Mouse (Mus musculus): ENCODE measurements at regions not wholly inside any gene's neighbourhood (a gene's known extent, or its start where the extent isn't known, plus 50 kb on each side); places are given as distances from the start of the nearest gene placed in this dataset.

DNA sequence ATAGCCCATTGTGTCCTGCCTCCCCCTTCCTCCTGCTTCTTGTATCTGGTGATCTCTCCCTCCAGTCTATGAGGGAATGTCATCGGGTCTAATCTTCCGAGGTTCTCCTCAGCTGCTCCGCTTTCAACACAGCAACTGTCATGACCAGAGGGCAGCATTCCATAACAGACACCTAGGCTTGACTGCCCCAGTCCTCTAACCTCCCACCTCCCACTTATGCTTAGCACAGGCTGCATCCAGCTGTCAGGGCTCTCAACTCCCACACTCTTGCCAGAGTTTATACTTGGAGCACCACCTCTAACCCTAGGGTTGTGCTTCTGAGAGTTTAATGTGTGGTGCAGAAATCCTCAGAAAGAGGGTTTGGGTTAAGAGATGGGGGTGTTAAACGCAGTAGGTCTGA lies 137.9 kb upstream of the Rbms1 start:
- no peak for DNase-seq (ENCODE audit: inconsistent ontology term)

DNA sequence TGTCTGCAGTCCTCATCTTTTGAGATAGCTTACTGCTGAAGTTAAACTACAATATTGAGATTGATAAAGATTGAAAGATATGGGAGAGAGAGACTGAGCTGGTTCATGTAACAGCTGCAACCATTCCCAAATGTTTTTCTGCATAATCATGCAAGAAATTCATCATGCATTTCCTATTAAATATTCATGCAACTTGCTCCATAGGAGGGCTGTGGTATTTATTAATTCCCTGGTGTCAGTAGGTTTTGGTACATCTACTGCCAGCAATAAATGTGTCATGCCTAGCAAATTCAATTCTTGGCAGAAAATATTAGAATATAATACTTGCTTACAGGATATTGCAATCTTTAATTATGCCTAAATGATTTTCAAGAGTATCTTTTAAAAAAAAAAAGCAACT lies 125.5 kb upstream of the Rbms1 start:
- peak; percentile 5 for DNase-seq (ENCODE audit: inconsistent ontology term)

DNA sequence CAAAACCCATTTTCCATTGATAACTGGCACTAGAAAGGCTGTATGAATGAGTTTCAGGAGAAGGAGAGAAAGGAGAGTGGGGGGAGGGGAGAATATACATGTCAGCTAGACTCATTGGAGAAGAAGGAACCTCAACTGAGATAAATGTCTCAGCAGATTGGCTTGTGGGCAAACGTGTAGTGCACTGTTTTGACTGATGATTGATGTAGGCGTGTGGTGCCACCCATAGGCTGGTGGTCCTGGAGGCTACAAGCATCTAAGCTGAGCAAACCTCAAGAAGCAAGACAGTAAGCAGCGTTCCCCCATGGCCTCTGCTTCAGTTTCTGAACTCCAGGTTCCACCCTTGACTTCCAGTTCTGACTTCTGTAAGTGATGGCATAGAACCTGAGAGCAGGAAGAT lies 121.8 kb upstream of the Rbms1 start:
- no peak for DNase-seq (ENCODE audit: inconsistent ontology term)

DNA sequence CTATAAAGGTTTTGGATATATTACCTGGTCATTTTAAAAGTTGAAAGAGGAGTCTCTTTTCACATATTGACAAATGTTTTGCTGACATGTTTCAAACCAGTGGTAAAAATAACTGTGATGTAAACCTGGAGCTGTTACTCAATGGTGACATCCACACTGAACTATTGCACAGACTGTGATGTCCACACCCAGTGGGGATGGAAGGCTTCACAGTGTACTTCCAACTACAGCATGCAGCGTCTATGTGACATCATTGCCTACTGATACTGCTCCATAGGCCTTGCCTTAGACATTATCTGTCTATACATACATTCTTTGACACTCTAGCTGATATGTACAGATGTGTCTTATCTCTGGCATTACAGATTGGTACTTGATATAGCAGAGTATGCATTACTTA lies 120.1 kb upstream of the Rbms1 start:
- no peak for DNase-seq (ENCODE audit: inconsistent ontology term)

DNA sequence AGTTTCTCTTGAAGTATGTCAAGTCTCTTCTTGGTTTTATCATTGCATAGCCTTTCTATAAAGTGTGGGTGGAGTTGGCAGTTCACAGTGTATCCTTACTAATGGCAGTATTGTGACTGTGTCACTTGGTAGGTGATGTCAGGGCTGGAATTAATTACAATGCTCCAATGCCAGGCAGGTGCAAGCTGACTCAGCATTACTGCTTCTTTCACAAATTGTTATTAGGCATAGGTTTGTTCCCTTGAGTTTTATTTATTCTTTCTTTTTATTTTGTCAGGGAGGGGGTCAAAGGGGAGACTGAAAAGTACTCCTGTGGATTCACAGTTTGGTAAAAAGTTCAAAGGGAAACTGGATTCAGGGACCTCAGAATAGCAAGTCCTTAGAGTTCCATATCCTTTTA lies 119.6 kb upstream of the Rbms1 start:
- DNase-seq (ENCODE audit: inconsistent ontology term) = no peak

DNA sequence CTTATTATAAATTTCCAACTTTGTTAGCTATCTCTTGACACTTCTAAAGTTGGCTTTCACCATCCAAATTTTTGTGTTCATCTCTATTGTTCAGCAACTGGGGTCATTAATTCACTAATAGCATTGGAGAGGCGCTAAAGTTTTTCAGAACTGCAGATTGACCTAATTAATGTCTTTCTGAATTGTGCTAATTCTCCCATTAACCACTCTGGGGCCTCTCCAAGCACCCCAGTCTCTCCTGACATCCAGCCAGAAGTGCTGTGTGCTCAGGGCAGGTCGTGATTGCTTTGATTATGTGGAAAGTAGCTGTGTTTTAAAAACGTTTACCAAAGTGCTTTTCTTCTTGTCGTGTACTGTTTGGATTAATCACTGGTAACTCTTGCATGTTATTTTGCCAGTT lies 117.0 kb upstream of the Rbms1 start:
- peak; percentile 71 for DNase-seq (ENCODE audit: inconsistent ontology term)

DNA sequence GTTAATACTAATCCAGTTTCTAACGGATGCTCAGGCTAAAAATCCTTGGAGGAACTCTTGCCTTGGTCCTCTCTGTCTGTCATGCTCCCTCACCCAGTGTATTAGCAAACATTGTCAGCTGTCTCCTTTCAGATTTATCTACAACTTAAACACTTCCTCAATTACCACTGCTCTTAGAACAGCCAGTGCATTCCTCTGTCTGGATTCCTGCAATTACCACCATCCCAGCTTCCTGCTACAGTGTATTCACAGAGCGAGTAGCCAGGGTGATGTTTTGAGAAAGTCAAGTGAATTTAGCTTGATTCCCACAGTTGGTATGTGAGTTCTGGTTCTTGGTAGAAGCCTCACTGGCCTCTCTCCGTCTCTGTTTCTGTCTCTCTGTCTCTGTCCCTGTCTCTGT lies 108.0 kb upstream of the Rbms1 start:
- DNase-seq (ENCODE audit: inconsistent ontology term) = peak; percentile 28

DNA sequence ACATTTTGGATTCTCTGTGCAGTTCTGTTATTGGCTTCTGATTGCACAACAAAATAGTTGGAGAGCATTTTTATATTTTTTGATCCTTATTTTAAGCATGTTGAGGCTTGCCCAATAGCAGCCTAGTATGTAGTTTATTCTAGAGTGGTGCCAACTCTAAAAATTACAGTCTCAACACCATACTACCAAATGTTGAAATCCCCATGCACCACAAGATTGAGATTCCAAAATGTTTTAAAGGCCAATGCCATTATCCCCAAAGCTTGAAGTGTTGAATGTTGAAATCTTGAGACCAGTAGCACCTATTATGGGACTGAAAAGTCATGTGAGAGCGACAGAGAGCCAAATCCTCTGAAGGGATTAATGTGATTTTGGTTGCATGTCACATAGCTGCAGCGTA lies 104.9 kb upstream of the Rbms1 start:
- DNase-seq (ENCODE audit: inconsistent ontology term) = no peak

DNA sequence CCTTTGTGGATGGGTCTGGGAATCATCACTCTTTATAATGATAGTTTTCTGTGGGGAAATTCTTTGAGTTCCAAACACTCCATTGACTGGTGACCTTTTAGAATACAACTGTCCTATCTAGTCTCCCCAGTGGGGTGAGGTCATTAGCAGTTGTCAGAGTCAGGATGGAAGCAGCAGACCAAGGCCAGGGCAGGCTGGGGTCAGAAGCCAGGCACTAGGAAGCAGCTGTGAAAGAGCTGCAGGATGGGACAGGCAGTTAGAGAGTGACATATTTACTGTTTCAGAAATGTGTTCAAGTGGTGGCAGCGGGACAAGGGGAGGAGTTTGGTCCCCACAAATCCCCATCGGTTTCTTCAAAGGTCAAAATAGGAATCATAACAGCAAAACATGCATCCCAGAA lies 99.1 kb upstream of the Rbms1 start:
- DNase-seq (ENCODE audit: inconsistent ontology term) = peak; percentile 23

DNA sequence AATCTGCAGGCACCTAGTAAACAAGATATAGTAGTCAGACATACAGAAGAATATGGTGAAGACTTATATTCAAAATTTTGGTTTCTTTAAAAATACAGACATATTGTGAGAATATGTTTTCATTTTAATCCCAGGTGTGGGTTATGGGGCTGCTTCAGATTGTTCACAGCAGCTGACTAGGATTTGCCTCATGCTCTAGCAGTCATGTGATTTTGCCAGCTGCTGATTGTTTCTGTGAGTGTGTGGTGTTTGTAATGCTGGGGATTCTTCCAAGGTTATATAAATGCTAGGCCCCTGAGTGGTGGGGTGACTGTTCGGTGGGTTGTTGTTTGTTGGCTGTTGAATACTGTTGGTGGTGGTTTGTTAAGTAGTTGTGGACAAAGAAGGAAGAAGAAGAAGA lies 97.9 kb upstream of the Rbms1 start:
- no peak for DNase-seq (ENCODE audit: inconsistent ontology term)

DNA sequence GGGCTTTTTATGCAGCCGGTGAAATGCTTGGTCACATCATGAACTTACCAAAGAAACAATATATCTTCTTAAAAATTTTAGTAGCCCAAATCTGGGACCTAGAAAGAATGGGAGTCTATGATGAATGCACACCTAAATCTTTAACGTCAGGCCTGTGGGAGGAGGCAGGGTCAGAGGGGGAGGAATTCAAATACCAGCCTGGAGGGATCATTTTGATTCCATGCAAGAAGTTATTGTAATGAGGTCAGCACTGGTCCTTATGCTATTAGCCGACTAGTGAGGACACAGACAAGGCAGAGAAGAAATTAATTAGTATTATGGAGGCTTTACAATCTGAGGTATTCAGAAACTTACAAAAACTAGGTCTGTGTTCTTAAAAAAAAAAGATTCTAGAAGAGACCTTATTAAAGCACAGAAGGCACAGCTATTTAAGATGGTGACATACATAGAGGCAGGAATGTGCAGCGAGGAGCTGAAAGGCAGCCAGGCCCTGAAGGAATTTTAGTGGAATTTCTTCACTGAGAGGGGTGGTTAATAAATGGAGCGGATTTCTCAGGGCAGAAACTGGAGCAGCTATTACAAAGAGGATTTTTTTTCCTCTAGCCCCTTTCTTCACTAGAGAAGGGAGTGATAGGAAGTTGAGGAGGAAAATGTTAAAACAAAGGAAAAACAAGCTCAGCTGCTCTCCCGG lies 95.7 kb upstream of the Rbms1 start:
- DNase-seq (ENCODE audit: inconsistent ontology term) = peak; percentile 83

DNA sequence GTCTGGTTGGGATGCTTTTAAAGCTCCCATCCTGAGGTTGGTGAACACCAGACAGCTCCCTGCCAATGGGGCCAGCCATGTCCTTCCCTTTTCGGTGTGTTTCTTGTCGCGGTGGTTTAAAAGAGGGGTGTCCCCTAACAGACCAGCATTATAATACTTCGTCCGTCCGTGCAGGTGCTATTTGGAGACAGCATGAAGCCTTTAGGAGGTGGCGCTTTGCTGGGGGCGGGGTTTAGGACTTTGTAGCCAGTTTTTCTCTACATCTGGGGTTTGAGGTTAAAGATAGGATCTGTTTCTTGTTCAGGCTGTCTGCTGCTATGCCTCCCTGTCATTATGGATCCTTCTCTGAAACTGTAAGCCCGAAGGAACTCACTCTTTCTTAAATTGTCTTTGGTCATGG lies 89.3 kb upstream of the Rbms1 start:
- no peak for DNase-seq (ENCODE audit: inconsistent ontology term)

DNA sequence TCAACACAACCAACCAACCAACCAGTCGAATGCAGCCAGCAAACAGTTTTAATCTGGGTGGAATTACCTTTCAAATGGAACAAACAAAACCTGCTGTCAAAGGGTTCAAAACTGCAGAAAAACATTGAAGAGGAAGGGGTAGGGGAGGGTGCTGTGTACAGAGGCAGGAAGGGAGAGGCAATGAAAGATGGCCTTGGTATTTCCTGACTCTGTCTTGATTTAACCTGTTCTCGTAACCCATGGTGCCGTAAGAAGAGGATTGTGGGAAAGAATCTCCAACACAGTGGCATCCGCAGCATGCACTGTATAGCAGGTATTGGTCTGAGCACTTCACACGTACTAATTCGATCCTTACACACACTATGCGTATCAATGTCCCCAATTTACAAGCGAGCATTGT lies 88.8 kb upstream of the Rbms1 start:
- DNase-seq (ENCODE audit: inconsistent ontology term) = no peak

DNA sequence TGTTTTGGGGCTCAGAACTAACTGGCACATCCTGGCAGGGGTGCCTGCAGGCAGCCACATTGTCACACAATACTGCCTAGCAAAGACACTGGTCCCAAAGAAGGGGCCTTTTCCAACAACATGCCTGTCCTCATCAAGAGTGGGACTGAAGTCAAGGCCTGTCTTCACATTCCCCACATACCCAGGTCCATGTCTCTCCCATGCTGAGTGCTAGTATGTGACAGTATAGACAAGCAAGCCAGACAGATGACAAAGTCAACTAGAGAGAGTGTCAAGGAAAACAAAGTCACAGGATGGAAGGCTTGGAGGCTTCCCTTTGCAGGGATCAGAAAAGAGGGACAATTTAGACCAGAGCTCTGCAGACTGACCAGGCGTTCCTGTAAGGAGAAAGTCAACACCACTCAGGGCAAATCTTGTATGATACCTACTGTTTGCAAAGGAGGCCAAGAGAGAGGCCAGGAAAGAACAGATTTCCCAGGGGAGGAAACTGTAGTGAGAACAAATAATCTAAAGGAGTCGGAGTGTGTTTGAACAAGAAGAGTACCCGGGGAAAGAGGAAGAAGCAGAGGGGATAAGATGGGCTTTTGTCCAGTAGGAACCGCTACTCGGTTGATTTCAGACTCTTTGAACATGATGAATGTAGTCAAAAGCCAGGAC lies 83.2 kb upstream of the Rbms1 start:
- DNase-seq (ENCODE audit: inconsistent ontology term) = no peak

DNA sequence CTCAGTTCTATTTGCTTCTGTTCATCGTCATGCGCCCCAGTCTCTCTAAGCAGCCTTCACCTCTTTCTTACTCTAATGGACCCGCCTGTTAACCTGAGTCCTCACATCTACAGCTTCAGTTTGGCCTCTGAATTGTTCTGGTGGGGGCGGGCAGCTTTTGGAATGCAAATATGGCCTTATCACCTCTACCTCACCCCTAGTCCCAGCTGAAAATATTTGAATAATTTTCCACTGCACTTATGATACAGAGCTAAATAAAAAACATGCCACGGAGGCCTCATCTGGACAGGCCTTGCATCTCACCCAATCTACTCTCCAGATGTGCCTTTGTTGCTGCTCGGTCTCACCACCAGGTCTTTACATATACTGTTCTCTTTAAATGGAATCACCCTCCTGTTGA lies 82.5 kb upstream of the Rbms1 start:
- no peak for DNase-seq (ENCODE audit: inconsistent ontology term)

DNA sequence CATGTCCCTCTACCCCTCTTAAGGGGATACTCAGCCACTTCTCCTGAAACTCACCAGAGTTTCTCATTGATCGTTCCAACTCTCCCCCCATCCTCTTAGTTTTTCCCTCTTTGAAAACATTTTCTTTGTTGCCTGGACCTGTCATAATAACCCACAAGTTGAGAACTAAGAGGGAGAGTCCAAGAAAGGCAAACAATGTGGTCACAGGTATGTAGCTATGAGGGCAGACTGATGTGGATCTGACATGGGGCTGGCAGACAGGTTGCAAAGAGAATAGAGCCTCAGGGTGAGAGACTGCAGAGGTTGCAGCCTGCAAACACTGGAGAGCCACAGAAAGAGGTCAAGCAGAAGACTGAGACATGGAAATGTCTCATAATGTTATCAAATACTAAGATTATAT lies 69.9 kb upstream of the Rbms1 start:
- DNase-seq (ENCODE audit: inconsistent ontology term) = no peak

DNA sequence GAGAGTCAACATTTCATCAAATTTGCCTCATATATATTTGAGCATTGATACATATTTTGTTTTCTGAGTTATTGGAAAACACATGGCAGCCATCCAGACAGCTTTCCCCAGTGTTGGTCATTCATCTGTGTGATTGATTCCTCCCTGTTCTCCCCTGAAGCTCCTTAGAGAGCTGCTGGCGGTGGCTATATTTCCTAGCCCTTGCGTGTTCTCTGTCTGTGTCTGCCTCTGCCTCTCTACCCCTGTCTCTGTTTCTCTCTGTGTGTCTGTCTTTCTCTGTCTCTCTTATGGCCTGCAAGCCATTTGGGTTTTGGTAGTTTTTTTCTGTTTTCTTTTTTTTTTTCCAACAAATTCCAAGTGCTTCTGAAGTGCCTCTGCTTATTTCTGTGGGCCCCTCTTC lies 66.7 kb upstream of the Rbms1 start:
- DNase-seq (ENCODE audit: inconsistent ontology term) = no peak

DNA sequence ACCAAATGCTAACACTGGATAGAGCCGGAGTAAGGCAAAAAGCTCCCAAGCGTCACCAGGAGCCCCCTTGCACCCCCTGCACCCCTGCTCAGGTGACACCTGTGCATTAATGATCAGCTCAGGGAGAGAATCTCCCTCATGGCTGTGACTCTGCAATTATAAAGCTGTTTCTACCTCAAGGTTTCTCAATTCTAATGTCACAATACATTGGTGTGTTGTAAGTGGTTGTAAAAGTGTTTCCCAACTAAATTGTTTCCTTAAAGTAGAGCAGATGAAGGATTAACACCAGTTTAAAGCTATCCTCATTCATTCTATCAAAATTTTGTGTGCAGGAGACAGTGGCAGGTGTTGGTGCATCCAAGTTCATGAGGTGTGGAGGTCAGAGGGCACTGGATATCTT lies 65.6 kb upstream of the Rbms1 start:
- no peak for DNase-seq (ENCODE audit: inconsistent ontology term)

DNA sequence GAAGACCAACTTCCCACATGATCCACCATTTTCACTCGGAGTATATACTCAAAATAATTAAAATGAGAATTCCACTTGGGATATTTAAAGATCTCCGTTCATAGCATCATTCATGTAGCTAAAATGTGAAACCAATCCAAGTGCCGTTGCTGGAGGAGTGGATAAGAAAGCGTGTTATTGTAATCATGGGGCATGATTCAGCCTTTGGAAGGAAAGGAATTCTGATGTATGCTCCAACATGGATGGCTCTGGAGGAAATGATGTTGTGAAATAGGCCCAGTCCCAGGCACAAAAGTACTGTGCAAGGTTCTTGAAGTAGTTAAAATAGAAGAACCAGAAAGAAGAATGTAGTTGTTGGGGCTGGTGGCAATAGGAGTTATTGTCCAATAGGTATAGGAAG lies 64.7 kb upstream of the Rbms1 start:
- no peak for DNase-seq (ENCODE audit: inconsistent ontology term)

DNA sequence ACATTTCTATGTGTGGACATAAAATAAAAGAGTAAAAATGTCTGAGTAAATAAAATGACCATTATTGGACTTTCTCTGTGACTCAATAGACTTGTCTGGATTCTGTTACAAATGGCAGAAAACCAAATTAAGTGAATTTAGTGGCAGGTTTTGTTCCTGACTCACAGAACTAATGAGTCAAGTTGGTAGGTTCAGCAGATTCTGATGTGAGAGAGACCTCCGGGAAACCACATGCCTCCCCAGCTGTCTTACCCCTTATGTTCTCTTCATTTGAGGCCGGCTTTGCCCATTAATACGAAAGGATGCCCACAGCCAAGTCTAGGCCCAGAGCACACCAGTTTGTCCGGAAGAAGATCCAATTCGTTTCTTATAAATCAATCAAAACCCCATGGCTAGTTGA lies 59.4 kb upstream of the Rbms1 start:
- peak; percentile 78 for DNase-seq (ENCODE audit: inconsistent ontology term)

DNA sequence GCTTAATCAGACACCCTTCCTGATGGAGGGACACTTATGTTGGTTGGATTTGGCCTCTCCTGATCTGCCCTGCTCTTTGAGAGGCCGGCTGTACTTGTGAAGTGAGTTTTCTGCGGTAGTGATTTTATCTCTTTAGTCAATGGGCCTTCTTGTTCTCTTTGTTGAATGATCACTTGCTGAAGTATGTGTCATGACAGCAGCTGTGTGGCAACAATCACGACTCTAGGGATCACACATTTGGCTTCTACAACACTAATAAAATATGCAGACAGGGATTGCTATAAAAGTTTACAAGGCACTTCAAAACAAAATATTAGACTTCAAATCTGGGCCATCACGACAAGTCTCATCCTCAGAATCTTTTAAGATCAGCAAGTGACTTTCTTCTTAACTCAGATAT lies 57.8 kb upstream of the Rbms1 start:
- DNase-seq (ENCODE audit: inconsistent ontology term) = peak; percentile 44

DNA sequence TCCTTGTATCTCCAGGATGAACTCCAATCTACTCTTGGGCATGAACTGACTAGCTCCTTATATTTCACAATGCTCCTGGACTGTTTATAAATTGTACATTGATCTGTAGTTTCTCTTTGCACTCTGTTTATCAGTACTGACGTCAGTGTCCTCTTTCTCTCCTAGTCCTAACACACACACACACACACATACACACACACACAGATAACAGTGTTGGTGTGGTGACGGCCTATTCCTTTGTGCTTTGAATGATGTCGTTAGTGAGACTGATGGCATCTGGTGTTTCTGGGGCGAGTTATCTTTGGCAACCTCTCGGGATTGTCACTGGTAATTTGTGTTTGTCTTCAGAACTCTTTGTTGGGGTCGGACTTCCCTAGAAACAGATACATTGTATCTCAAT lies 50.0 kb upstream of the Rbms1 start:
- peak; percentile 20 for DNase-seq (ENCODE audit: inconsistent ontology term)
